Mouse (Mus musculus): ENCODE measurements at regions not wholly inside any gene's neighbourhood (a gene's known extent, or its start where the extent isn't known, plus 50 kb on each side); places are given as distances from the start of the nearest gene placed in this dataset.

DNA sequence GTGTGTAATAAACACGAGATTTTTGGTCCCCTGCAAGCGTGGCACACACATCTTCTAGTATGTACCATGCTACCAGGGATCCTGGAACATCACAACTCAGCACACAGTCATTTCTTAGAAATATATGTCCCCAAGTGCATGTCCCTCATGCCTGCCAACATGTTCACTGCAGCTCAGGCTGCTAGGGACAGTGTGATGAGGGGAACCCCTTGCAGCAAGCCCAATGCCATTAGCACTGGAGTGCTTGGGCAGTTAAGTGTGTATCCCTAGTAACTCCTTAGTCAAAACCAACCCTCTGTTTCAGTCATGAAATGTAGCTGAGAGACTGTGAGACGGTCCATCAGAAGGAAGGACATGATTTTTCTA, 167.5 kb upstream of the Gm3448 start:
- Histone ChIP-seq H3K27me3 (no peaks in the 10 kb centered on the region), H3K9me3 (no peaks in the 10 kb centered on the region), H3K9ac (peak overlapping the region; percentile 59; the same call in 1 of the 2 replicates), H3K4me2 (peak overlapping the region; percentile 68), H3K4me1 (peaks cover 22% of the 10 kb centered on the region), H3K27ac (no peak overlapping the region), H3K36me3 (no peaks in the 10 kb centered on the region), H3K4me3 (peak overlapping the region; percentile 40)
- 46% methylated on average over 3 of the region's 3 CpGs for WGBS
- no peak for ATAC-seq (ENCODE audit: insufficient number of reproducible peaks, insufficient read depth, low FRiP score, low TSS enrichment, low read depth)

- WGBS = 3% methylated on average over 19 of the region's 19 CpGs
- ATAC-seq (ENCODE audit: insufficient number of reproducible peaks, insufficient read depth, low FRiP score, low TSS enrichment, low read depth) = peak; percentile 49; the same call in 1 of the 2 replicates
Measured at GRCm38 (mm10) chr17:15208030-15208807, 166.9 kb upstream of the Gm3448 start.

DNA sequence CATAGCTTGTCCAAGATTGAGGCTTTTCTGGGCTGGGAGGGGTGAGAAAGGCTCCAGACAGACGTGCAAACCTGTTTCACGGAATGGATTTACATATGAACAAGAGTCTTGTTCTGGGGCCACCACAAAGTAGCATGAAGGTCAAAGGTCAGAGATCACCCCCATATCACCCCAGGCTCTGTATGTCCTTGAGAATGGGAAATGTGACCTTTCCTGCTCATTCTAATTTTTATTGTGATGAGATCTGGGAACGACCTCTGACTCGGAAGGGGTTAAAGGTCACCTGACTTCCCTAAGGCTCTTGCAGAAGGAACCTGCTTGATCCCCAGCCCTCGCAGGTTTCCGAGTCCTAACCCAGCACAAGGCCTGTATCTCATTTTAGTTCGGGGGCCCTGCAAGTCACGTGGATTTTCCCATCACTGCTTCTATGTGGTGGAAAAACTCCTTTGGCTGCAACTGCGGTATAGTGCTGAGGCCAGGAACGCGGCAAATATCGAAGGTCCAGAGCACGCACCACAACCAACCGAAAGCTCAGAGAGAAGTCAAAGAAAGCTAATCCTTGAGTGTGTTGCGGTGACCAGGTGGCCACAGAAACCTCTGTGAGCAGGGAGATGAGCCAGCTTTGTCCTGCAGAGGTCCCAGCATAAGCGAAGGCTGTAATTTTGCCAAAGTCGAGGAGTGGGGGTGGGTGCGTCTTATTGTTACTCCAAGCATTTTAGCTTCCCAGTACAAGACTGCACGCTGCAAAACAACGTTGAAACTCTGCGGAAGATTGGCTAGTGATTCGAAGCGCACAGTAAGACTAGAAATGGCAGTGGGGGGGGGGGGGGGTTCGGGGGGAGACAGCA, 166.1 kb upstream of the Gm3448 start:
- H3K9ac ChIP-seq = peak overlapping the region; percentile 59
- H3K36me3 ChIP-seq = no peaks in the 10 kb centered on the region
- no peaks in the 10 kb centered on the region for H3K9me3 ChIP-seq
- no peaks in the 10 kb centered on the region for H3K27me3 ChIP-seq
- H3K27ac ChIP-seq = peak overlapping the region; percentile 57
- peak overlapping the region; percentile 40 for H3K4me3 ChIP-seq
- H3K4me1 ChIP-seq = peaks cover 28% of the 10 kb centered on the region
- ATAC-seq (ENCODE audit: insufficient number of reproducible peaks, insufficient read depth, low FRiP score, low TSS enrichment, low read depth) = 0 out of 2 replicates have a peak, but pooled peaks have one; percentile 6
- peak overlapping the region; percentile 68 for H3K4me2 ChIP-seq
- 13% methylated on average over 24 of the region's 24 CpGs for WGBS

More at GRCm38 (mm10) chr17:15208030-15208807, 166.9 kb upstream of the Gm3448 start:
- H3K9me3 ChIP-seq = no peaks in the 10 kb centered on the region
- no peaks in the 10 kb centered on the region for H3K27me3 ChIP-seq
- no peaks in the 10 kb centered on the region for H3K36me3 ChIP-seq
- peak overlapping the region; percentile 68 for H3K4me2 ChIP-seq
- peak overlapping the region; percentile 57 for H3K27ac ChIP-seq
- H3K4me1 ChIP-seq = peaks cover 22% of the 10 kb centered on the region
- peak overlapping the region; percentile 59 for H3K9ac ChIP-seq
- H3K4me3 ChIP-seq = peak overlapping the region; percentile 40

GRCm38 (mm10) chr17:15205799-15206198, 164.5 kb upstream of the Gm3448 start:
- 70% methylated on average over 4 of the region's 4 CpGs for WGBS
- no peaks in the 10 kb centered on the region for H3K9me3 ChIP-seq
- ATAC-seq (ENCODE audit: insufficient number of reproducible peaks, insufficient read depth, low FRiP score, low TSS enrichment, low read depth) = no peak
- no peak overlapping the region for H3K4me3 ChIP-seq
- peaks cover 28% of the 10 kb centered on the region for H3K4me1 ChIP-seq
- H3K27ac ChIP-seq = no peak overlapping the region
- H3K4me2 ChIP-seq = no peak overlapping the region
- H3K27me3 ChIP-seq = no peaks in the 10 kb centered on the region
- no peak overlapping the region for H3K9ac ChIP-seq
- no peaks in the 10 kb centered on the region for H3K36me3 ChIP-seq

DNA sequence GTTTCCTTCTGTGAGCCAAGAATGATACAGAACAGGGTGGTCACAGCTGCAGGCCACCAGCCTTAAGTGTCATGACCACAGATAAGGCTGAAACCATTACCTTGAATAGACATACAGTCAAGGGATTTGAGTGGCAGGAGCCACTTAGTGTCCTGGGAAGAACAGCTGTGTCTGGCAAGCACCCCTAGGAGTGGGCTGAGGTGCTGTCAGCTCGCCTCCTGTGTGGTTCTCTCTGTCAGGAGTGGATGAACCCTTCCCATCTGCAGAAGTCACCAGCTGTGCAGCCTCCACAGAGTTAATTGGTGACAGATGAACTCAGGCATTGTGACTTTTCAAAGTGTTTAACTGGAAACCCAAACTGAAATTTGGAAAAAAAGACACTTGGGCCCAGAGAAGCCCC, 163.2 kb upstream of the Gm3448 start:
- Histone ChIP-seq H3K9ac (no peak overlapping the region), H3K27ac (no peak overlapping the region), H3K36me3 (no peaks in the 10 kb centered on the region), H3K9me3 (no peaks in the 10 kb centered on the region), H3K27me3 (no peaks in the 10 kb centered on the region), H3K4me3 (no peak overlapping the region), H3K4me2 (peak overlapping the region; percentile 3; the same call in 1 of the 2 replicates), H3K4me1 (peaks cover 28% of the 10 kb centered on the region)
- 52% methylated on average over 1 of the region's 1 CpGs for WGBS
- no peak for ATAC-seq (ENCODE audit: insufficient number of reproducible peaks, insufficient read depth, low FRiP score, low TSS enrichment, low read depth)

GRCm38 (mm10) chr17:15199235-15199634, 157.9 kb upstream of the Gm3448 start:
- Histone ChIP-seq H3K27ac (no peak overlapping the region), H3K36me3 (no peaks in the 10 kb centered on the region), H3K4me1 (peaks cover 18% of the 10 kb centered on the region), H3K27me3 (no peaks in the 10 kb centered on the region), H3K4me3 (no peak overlapping the region), H3K4me2 (no peak overlapping the region), H3K9ac (no peak overlapping the region), H3K9me3 (no peaks in the 10 kb centered on the region)
- 45% methylated on average over 3 of the region's 3 CpGs for WGBS
- ATAC-seq (ENCODE audit: insufficient number of reproducible peaks, insufficient read depth, low FRiP score, low TSS enrichment, low read depth) = no peak

DNA sequence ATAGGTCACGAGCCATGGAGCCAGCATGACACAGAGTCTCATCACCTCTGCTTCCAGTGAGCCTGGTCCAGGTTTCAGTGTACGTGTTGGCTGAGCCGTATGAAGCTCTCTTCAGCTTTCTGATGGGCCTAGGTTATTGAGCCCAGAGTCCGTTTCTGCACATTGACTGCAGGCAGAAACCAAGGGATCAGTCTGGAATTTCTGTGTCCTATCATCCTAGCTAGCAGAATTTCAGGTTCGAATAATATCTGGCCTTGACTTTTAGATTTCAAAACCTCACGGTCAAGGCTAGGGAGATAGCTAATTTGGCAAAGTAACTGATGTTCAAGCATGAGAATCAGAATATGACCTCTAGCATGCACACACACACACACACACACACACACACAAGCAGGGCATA, 156.0 kb upstream of the Gm3448 start:
- Histone ChIP-seq H3K36me3 (no peaks in the 10 kb centered on the region), H3K27ac (no peak overlapping the region), H3K27me3 (no peaks in the 10 kb centered on the region), H3K9me3 (no peaks in the 10 kb centered on the region), H3K4me3 (no peak overlapping the region), H3K4me1 (peaks cover 17% of the 10 kb centered on the region), H3K9ac (no peak overlapping the region), H3K4me2 (no peak overlapping the region)
- ATAC-seq (ENCODE audit: insufficient number of reproducible peaks, insufficient read depth, low FRiP score, low TSS enrichment, low read depth) = no peak
- 91% methylated on average over 6 of the region's 6 CpGs for WGBS

DNA sequence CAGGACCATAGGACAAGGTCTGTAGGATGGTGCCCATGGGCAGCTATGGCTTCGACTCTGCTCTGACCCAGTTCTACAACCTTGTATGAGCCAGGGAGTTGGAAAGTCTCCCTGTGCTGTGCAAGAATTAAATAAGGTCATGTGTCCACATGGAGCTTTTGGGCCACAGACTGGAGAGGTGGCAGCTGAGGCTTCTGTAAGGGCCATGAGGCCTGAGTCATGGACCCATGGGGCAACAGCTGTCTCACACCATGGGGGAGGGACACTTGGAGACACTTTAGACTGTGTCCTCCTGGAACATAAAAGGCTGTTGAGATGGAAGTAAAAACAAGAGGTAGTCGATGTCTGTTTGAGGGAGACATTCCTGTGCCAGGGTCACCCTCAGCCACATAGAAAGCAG, 154.5 kb upstream of the Gm3448 start:
- Histone ChIP-seq H3K4me2 (no peak overlapping the region), H3K9me3 (no peaks in the 10 kb centered on the region), H3K4me3 (no peak overlapping the region), H3K36me3 (no peaks in the 10 kb centered on the region), H3K27me3 (no peaks in the 10 kb centered on the region), H3K27ac (no peak overlapping the region), H3K4me1 (peaks cover 17% of the 10 kb centered on the region), H3K9ac (no peak overlapping the region)
- 89% methylated on average over 2 of the region's 2 CpGs for WGBS
- no peak for ATAC-seq (ENCODE audit: insufficient number of reproducible peaks, insufficient read depth, low FRiP score, low TSS enrichment, low read depth)

DNA sequence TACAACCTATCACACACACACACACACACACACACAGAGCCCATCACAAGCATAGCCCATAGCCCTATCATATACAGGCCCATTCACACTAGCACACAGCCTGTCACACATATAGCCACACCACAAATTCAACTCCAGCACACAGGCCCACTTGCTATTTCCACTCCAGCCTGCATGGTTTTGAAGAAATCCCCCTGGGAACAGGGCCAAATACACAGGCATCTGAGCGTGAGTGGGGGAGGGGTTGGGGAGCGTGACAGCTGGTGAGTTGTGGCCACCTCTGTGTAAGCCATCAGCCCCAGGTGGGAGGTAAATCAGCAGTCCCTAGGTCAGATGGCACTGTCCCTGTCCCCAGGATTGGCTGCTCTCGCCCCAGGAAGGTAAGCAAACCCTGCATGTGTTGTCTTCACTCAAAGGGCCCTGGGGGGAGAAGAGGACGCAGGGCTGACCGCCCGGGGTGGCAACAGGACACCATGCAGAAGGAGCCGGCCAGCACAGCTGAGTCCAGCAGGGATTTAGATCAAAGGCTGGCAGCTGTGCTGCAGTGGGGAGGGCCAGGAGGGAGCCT, 153.6 kb upstream of the Gm3448 start:
- no peak overlapping the region for H3K27ac ChIP-seq
- no peak overlapping the region for H3K4me3 ChIP-seq
- no peaks in the 10 kb centered on the region for H3K9me3 ChIP-seq
- no peaks in the 10 kb centered on the region for H3K27me3 ChIP-seq
- no peak overlapping the region for H3K4me2 ChIP-seq
- peaks cover 17% of the 10 kb centered on the region for H3K4me1 ChIP-seq
- peak; percentile 60 for ATAC-seq (ENCODE audit: insufficient number of reproducible peaks, insufficient read depth, low FRiP score, low TSS enrichment, low read depth)
- peak overlapping the region; percentile 32; the same call in 1 of the 2 replicates for H3K9ac ChIP-seq
- no peaks in the 10 kb centered on the region for H3K36me3 ChIP-seq
- 13% methylated on average over 7 of the region's 7 CpGs for WGBS

DNA sequence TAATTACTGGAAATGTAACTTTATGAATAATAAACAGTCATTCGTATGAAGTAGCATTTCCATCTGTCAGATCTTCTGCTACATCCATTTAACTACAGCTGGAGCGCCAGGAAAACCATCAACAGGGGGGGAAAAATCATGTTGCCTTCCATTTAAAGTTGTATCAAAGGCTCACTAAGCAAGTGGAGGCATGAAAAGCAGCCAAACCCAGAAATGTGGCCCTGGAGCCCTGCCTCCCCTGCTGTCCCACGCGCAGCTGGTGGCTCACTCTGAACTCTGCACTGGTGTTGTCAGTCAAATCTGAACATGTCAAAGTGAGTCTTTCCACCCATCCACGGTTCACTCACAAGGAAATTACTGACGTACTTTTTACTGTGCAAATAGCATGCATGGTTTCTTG, 152.5 kb upstream of the Gm3448 start:
- Histone ChIP-seq H3K4me1 (peaks cover 17% of the 10 kb centered on the region), H3K4me3 (no peak overlapping the region), H3K36me3 (no peaks in the 10 kb centered on the region), H3K27ac (no peak overlapping the region), H3K4me2 (no peak overlapping the region), H3K27me3 (no peaks in the 10 kb centered on the region), H3K9ac (no peak overlapping the region), H3K9me3 (no peaks in the 10 kb centered on the region)
- ATAC-seq (ENCODE audit: insufficient number of reproducible peaks, insufficient read depth, low FRiP score, low TSS enrichment, low read depth) = no peak
- WGBS = 49% methylated on average over 6 of the region's 6 CpGs

GRCm38 (mm10) chr17:15192840-15193239, 151.5 kb upstream of the Gm3448 start:
- H3K4me2 ChIP-seq = no peak overlapping the region
- no peak overlapping the region for H3K9ac ChIP-seq
- no peaks in the 10 kb centered on the region for H3K36me3 ChIP-seq
- H3K27me3 ChIP-seq = no peaks in the 10 kb centered on the region
- 20% methylated on average over 7 of the region's 7 CpGs for WGBS
- H3K27ac ChIP-seq = no peak overlapping the region
- no peaks in the 10 kb centered on the region for H3K9me3 ChIP-seq
- H3K4me3 ChIP-seq = no peak overlapping the region
- no peak for ATAC-seq (ENCODE audit: insufficient number of reproducible peaks, insufficient read depth, low FRiP score, low TSS enrichment, low read depth)
- peaks cover 17% of the 10 kb centered on the region for H3K4me1 ChIP-seq

All from embryonic facial prominence, embryonic 13.5 days (tissue).